Mouse (Mus musculus) testis, adult 2 months (tissue): Measurements from ENCODE around the gene Aprt. TPM values are rescaled to one million over a fixed set of nuclear protein-coding genes. Genes with fewer than 3 reads are reported as not detected.

Experiments used
- H3K27ac ChIP-seq: fragments of 200-500 bp; 2 replicates; pipeline ENCODE4 v1.5.1; 2012; ENCODE audit warnings: low read depth, low read length; ENCODE audit not compliant: control insufficient read depth, insufficient read depth
- H3K27me3 ChIP-seq: fragments of 200-500 bp; 2 replicates; pipeline ENCODE4 v1.6.1; 2012; ENCODE audit warnings: mild to moderate bottlenecking, low read length, moderate library complexity; ENCODE audit not compliant: control insufficient read depth, insufficient read depth
- H3K36me3 ChIP-seq: fragments of 200-500 bp; 2 replicates; pipeline ENCODE4 v1.6.1; 2012; ENCODE audit warnings: mild to moderate bottlenecking, low read length; ENCODE audit not compliant: control insufficient read depth, insufficient read depth
- H3K4me1 ChIP-seq: fragments of 200-500 bp; 2 replicates; pipeline ENCODE4 v1.6.1; 2012; ENCODE audit warnings: low read length; ENCODE audit not compliant: control insufficient read depth, insufficient read depth
- H3K4me3 ChIP-seq: fragments of 200-500 bp; 2 replicates; pipeline ENCODE4 v1.5.1; 2012; ENCODE audit warnings: low read depth, mild to moderate bottlenecking, low read length, moderate library complexity, mixed read lengths; ENCODE audit not compliant: control insufficient read depth
- CTCF ChIP-seq: fragments of 200-500 bp; IDR thresholded peaks from 2 replicates; pipeline ENCODE4 v1.5.1; 2012; ENCODE audit warnings: low read depth, mild to moderate bottlenecking, inconsistent platforms, low read length, moderate library complexity; ENCODE audit not compliant: control insufficient read depth, insufficient read depth, insufficient replicate concordance
- POLR2A ChIP-seq: fragments of 200-500 bp; IDR thresholded peaks from 2 replicates; pipeline ENCODE4 v1.6.1; 2012; ENCODE audit warnings: low read depth, mild to moderate bottlenecking, inconsistent platforms, low read length, moderate library complexity; ENCODE audit not compliant: control insufficient read depth
- polyA plus RNA-seq: library from polyadenylated mRNA; depleted of rRNA; stranded (reverse); fragments of >200 nt; gene quantifications from 2 replicates; pipeline ENCODE4 v1.2.3, GENCODE M21; 2012

The Aprt gene
- polyA plus RNA-seq, 1 experiment, result 267 TPM

- TF ChIP-seq CTCF (no peak), POLR2A (no peak)
- Histone ChIP-seq H3K36me3 (no peaks in the 10 kb centered on the region), H3K27me3 (no peaks in the 10 kb centered on the region), H3K4me1 (peaks cover 28% of the 10 kb centered on the region), H3K4me3 (no peak overlapping the region), H3K27ac (no peak overlapping the region)
These were observed 7.4 kb downstream of the Aprt start for GRCm38 (mm10) chr8:122569329-122569728.

- Histone ChIP-seq H3K4me1 (peaks cover 30% of the 10 kb centered on the region), H3K27me3 (no peaks in the 10 kb centered on the region), H3K4me3 (no peak overlapping the region), H3K36me3 (no peaks in the 10 kb centered on the region), H3K27ac (no peak overlapping the region)
- TF ChIP-seq CTCF, result no peak
- no peak for TF ChIP-seq POLR2A
These were observed 7.8 kb downstream of the Aprt start for GRCm38 (mm10) chr8:122568881-122569309.

GRCm38 (mm10) chr8:122568109-122568504 is 8.6 kb downstream of the Aprt start:
- no peak for TF ChIP-seq POLR2A
- no peak for TF ChIP-seq CTCF
- Histone ChIP-seq H3K4me1 (peaks cover 30% of the 10 kb centered on the region), H3K27me3 (no peaks in the 10 kb centered on the region), H3K4me3 (peak overlapping the region; percentile 90), H3K27ac (peak overlapping the region; percentile 40; the same call in 1 of the 2 replicates), H3K36me3 (no peaks in the 10 kb centered on the region)

DNA sequence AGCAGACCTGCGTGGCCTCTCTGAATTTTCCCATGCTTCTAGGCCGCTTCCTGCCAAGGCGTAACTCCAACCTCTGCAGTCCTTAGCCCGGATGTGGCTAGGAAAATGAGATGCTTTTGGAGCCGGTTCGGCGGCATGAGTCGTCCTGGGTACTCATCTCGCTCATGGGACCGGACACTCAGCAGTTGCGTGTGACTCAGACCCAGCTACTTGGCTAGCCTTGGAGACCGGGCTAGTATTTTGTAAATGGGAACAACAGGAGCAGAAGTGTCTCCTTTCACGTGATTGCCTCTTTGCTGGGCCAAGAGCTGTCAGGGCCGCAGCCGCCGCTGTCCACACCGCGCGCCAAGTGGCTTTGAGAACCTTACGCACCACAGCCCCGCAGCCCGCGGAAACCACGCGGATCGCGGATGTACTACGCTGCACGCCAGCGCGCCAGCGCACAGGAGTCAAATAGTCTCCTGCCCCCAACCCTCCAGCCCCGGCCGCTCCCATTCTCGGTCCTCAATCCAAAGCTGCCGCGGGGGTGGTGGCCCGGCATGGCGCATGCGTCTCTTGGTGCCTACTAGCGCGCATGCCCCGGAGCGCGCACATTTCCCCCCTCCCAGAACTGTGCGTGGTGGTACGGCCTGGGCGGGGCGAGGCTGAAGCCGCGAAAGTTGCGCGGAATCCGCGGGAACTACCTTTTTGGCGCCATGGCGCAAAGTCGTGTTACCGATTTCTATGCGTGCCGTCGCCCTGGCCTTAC is 9.2 kb downstream of the Aprt start, which contains the start of gene Cdt1:
TSS of gene Cdt1 (plus strand) at position 655 of the 748 bp plus-strand sequence.
- H3K27ac ChIP-seq, result peak within 1 kb of the TSS; percentile 51
- no peaks in the 10 kb centered on the region for H3K27me3 ChIP-seq
- TF ChIP-seq POLR2A, result no peak
- TF ChIP-seq CTCF, result no peak

GRCm38 (mm10) chr8:122566766-122567165 is 9.9 kb downstream of the Aprt start:
- no peaks in the 10 kb centered on the region for H3K36me3 ChIP-seq
- TF ChIP-seq POLR2A (no peak), CTCF (no peak)
- H3K27me3 ChIP-seq, result no peaks in the 10 kb centered on the region
- no peak overlapping the region; the same call in 1 of the 2 replicates for H3K27ac ChIP-seq
- H3K4me1 ChIP-seq, result peaks cover 30% of the 10 kb centered on the region
- H3K4me3 ChIP-seq, result no peak overlapping the region

More for the DNA sequence above, 9.2 kb downstream of the Aprt start, which contains the start of gene Cdt1:
- Histone ChIP-seq H3K36me3 (no peaks in the 10 kb centered on the region), H3K4me3 (peak within 1 kb of the TSS; percentile 90), H3K4me1 (peaks cover 30% of the 10 kb centered on the region)

- Histone ChIP-seq H3K36me3 (no peaks in the 10 kb centered on the region), H3K4me1 (peaks cover 30% of the 10 kb centered on the region), H3K27me3 (no peaks in the 10 kb centered on the region), H3K27ac (peak overlapping the region; percentile 77), H3K4me3 (peak overlapping the region; percentile 74)
- TF ChIP-seq CTCF (no peak), POLR2A (no peak; the same call in 1 of the 2 replicates)
These were observed 12.1 kb downstream of the Aprt start for GRCm38 (mm10) chr8:122564363-122565352.

DNA sequence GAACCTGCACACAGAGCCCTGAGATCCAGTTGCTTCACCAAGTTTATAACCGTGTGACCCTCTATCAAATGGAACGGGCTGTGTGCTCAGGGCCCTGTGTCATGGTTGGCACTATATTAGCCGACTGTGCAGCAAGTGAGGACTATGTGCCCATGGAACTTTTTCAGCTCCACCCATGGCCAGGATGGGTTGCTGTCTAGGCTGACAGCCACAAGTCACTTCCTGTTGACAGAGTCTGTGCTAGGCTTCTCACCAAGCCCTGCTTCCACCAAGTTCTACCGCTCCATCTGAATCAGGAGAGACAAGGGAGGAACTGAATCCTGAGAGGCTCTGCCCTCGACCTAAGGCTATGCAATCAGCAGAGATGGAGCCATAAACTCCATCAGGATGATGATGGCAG is 15.5 kb downstream of the Aprt start:
- Histone ChIP-seq H3K4me3 (no peak overlapping the region), H3K4me1 (peaks cover 29% of the 10 kb centered on the region), H3K27ac (no peak overlapping the region), H3K36me3 (no peaks in the 10 kb centered on the region), H3K27me3 (no peaks in the 10 kb centered on the region)
- TF ChIP-seq CTCF (no peak), POLR2A (no peak)
